Mouse (Mus musculus) layer of hippocampus, adult 2 months (tissue): ENCODE data around the gene Acox2. TPM values are rescaled to one million over a fixed set of nuclear protein-coding genes. Genes with fewer than 3 reads are reported as not detected.
A peak's percentile ranks its signal among the peaks of the same experiment; 100 is the strongest.

Source experiments
- DNase-seq, 2 experiments: peaks; one replicate each; pipeline ENCODE4 v3.0.0; 2022; ENCODE audit warnings: low spot score in 2 of 2
- H3K27ac ChIP-seq: fragments of 200-600 bp; 2 replicates; pipeline ENCODE4 v1.8.1; 2022
- H3K4me3 ChIP-seq: fragments of 200-600 bp; 2 replicates; pipeline ENCODE4 v1.8.1; 2022; ENCODE audit warnings: mild to moderate bottlenecking
- CTCF ChIP-seq: fragments of 200-600 bp; conservative IDR thresholded peaks from 2 replicates; pipeline ENCODE4 v1.8.1; 2022; ENCODE audit warnings: antibody characterized with exemption, mild to moderate bottlenecking, moderate library complexity
- total RNA-seq, 2 experiments: library from RNA; stranded (reverse); gene quantifications; 2 replicates each; pipeline ENCODE4 v1.2.3; 2021

The Acox2 gene
- total RNA-seq, 2 experiments from 2014 or later = not detected

- TF ChIP-seq CTCF = peak; percentile 30
- peak overlapping the region; percentile 72 for H3K27ac ChIP-seq
- DNase-seq = no peak
- H3K4me3 ChIP-seq = peak overlapping the region; percentile 38
Measured at GRCm38 (mm10) chr14:8218238-8218637, 40.9 kb downstream of the Acox2 start.

- H3K4me3 ChIP-seq = peak overlapping the region; percentile 95
- peak overlapping the region; percentile 98 for H3K27ac ChIP-seq
- DNase-seq = no peak
- TF ChIP-seq CTCF = no peak
Measured at GRCm38 (mm10) chr14:8216100-8216499, 43.1 kb downstream of the Acox2 start.

GRCm38 (mm10) chr14:8215208-8215778 lies 43.9 kb downstream of the Acox2 start:
- Histone ChIP-seq H3K4me3 (peak overlapping the region; percentile 95), H3K27ac (peak overlapping the region; percentile 98)
- peak; percentile 46 for TF ChIP-seq CTCF
- DNase-seq = no peak

GRCm38 (mm10) chr14:8214299-8215207 lies 44.6 kb downstream of the Acox2 start:
- no peak for TF ChIP-seq CTCF
- Histone ChIP-seq H3K4me3 (peak overlapping the region; percentile 95), H3K27ac (peak overlapping the region; percentile 98)
- peak; percentile 67 to 80 for DNase-seq

- peak; percentile 83 for TF ChIP-seq CTCF
- Histone ChIP-seq H3K4me3 (peak within 1 kb of the TSS; percentile 95), H3K27ac (peak within 1 kb of the TSS; percentile 98)
- DNase-seq = peak; percentile 98
Measured at GRCm38 (mm10) chr14:8213803-8214224, 45.3 kb downstream of the Acox2 start, which contains the start of gene Kctd6. Gene Kctd6, plus strand, starts transcription at chr14:8214140.

GRCm38 (mm10) chr14:8212996-8213395 lies 46.2 kb downstream of the Acox2 start:
- no peak for TF ChIP-seq CTCF
- no peak for DNase-seq
- peak overlapping the region; percentile 85 for H3K27ac ChIP-seq
- H3K4me3 ChIP-seq = no peak overlapping the region

- no peak for DNase-seq
- Histone ChIP-seq H3K27ac (peak overlapping the region; percentile 88), H3K4me3 (no peak overlapping the region)
- no peak for TF ChIP-seq CTCF
Measured at GRCm38 (mm10) chr14:8209896-8210295, 49.3 kb downstream of the Acox2 start.

- peak; percentile 85 to 92 for DNase-seq
- no peak for TF ChIP-seq CTCF
- Histone ChIP-seq H3K27ac (peak overlapping the region; percentile 88), H3K4me3 (no peak overlapping the region)
Measured at GRCm38 (mm10) chr14:8208876-8209275, 50.3 kb downstream of the Acox2 start.

GRCm38 (mm10) chr14:8207543-8207942 lies 51.6 kb downstream of the Acox2 start:
- TF ChIP-seq CTCF = no peak
- Histone ChIP-seq H3K4me3 (no peak overlapping the region), H3K27ac (peak overlapping the region; percentile 59)
- DNase-seq = no peak

- TF ChIP-seq CTCF = no peak
- H3K27ac ChIP-seq = peak overlapping the region; percentile 59
- DNase-seq = no peak
- H3K4me3 ChIP-seq = no peak overlapping the region
Measured at GRCm38 (mm10) chr14:8207105-8207504, 52.0 kb downstream of the Acox2 start.

- no peak for DNase-seq
- Histone ChIP-seq H3K4me3 (no peak overlapping the region), H3K27ac (peak overlapping the region; percentile 36; the same call in 1 of the 2 replicates)
- TF ChIP-seq CTCF = no peak
Measured at GRCm38 (mm10) chr14:8206179-8206910, 52.8 kb downstream of the Acox2 start.

- no peak for DNase-seq
- no peak for TF ChIP-seq CTCF
- H3K4me3 ChIP-seq = no peak overlapping the region
- H3K27ac ChIP-seq = peak overlapping the region; percentile 32
Measured at GRCm38 (mm10) chr14:8201715-8202114, 57.4 kb downstream of the Acox2 start.

GRCm38 (mm10) chr14:8200769-8201168 lies 58.4 kb downstream of the Acox2 start:
- no peak for TF ChIP-seq CTCF
- H3K27ac ChIP-seq = peak overlapping the region; percentile 73; the same call in 1 of the 2 replicates
- no peak for DNase-seq
- H3K4me3 ChIP-seq = no peak overlapping the region
